Mouse (Mus musculus): ENCODE results near the gene Rsph6a.
A peak's percentile ranks its signal among the peaks of the same experiment; 100 is the strongest.

- TF ChIP-seq CTCF (IDR thresholded peaks at IDR 0.05; ENCODE audit: borderline replicate concordance, insufficient read depth, low read depth, low read length) (peak; percentile 98), POLR2A (IDR thresholded peaks at IDR 0.05; ENCODE audit: borderline replicate concordance, insufficient read depth, low read length) (no peak)
These were observed 48.0 kb upstream of the Rsph6a start for GRCm38 (mm10) chr7:19006476-19006875.
